Mouse (Mus musculus) adrenal gland, postnatal 14 days (tissue): Measurements from ENCODE around the gene Mark3. TPM values are rescaled to one million over a fixed set of nuclear protein-coding genes. Genes with fewer than 3 reads are reported as not detected.

Experiments used
- DNase-seq: peaks from one replicate; pipeline ENCODE4 v3.0.0; 2021; ENCODE audit warnings: mixed read lengths
- total RNA-seq: library from RNA; stranded (reverse); gene quantifications from 2 replicates; pipeline ENCODE4 v1.2.3, GENCODE M21; 2021

The Mark3 gene
- total RNA-seq, 1 experiment from 2014 or later = 98.3 TPM

DNA sequence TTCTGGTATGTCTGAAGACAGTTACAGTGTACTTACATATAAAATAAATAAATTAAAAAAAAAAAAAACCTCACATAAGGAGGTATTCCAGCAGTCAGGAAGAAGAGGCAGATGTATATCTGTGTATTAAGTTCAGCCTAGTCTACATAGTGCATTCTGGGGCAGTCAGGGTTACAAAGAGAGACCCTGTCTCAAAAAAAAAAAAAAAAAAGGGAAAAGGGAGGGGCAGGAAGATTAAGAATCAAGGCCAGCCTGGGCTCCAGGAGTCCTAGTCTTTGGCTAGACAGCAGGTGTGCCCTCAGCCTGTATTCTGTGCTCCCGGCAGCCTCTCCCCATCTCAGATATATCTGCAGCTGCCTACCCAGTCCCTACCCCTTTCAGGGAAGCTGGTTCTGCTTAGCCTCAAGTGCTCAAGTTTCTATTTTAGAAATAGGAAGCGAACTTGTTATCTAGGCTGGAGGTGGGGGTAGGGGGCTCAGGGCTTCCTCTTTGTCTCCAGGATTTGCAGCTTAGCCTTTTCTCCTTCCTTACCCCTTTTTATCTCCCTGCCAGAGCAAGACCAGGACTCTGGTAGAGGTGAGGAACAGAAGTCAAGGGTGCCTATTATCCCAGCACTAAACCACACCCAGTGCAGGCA lies 100.6 kb downstream of the Mark3 start:
- DNase-seq = no peak

DNA sequence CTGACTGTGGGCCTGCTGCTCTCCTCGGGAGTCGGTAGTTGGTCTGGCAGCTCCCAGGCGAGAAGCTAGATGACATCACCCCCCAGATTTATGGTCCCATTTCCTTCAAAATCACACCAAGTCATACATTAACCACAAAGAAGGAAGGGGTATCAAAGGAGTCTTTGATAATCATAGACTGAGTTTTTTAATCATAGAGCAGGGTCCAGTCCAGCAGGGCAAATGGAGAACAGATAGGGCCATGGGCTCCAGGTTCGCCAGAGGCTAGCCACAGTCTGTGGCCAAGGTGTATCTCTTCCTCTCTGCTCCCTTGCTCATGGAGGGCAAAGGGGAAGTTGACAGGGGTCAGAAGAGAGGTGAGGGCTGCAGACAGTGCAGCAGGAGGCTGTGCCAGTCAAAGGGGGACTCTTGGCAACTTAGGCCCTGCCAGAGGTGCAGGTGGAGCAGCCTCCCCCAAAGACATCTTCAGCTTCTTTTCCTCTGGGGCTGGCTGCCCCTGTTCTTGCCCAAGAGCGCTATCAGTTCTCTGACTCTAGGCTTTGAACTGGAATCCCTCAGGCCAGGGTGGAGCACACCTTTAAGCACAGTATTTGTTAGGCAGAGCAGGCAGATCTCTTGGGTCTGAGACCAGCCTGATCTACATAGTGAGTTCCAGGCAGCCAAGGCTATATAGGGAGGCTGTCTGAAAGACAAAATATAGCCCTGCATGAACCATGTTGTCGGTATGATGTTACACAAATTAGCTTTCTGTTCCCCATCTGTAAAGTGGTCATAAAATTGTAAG lies 101.7 kb downstream of the Mark3 start:
- no peak for DNase-seq

DNA sequence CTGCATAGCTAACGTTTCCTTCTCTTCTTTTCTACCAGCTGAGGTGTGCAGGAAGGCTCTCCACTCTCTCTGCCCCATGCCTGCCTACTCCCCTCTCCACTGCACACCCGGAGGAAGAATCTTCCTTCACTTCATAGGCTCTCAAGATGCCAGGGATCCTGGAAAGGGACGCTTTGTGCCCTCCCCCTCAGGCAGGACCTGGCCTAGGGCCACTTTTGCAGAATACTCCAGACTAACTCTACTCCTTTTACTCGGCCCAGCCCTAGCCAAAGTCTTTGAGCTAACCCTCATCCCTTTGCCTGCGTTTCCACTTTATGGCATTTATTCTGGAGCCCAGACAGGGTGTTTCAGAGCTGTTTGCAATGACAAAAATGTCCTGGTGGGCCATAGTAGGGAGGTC lies 103.1 kb downstream of the Mark3 start:
- DNase-seq = peak; percentile 55

DNA sequence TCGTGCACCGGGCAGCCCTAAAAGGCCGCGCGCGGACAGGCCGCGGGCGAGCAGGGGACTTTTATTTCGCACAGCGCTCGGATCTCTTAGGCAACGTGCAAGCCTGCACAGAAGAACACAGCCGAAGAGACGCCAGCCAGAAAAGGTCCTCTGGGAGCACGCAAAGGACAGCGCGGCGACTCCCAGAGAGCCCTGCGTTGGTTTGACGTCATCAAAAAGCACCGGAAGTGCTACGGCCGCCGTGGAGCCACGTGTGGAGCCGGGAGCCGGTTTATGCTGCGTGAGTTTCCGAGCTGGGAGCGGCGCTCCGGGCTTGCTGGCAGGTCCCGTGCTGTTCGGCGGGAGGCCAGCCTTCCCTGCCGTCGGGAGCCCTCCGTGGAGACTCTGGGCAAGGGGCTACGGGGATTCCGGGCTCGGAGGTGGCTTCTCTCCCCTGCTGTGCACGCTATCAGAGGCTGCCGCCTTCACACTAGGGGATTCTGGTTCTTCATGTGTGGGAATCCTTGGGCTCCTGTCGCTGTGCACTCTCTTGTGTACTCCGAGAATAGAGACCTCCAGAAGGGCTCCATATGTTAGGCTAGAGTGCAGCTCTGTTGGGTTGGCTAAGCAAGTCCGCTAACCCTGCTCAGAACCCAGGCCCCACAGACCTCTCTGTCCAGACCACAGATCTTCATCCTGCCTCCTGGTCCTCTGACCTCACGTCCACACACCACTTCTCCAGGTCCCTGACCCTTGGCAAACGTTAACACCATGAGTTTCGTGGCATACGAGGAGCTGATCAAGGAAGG lies 103.8 kb downstream of the Mark3 start, which contains the start of gene Trmt61a:
Gene Trmt61a (plus strand): TSS at position 224 of the 788 bp plus-strand sequence.
- peak; percentile 94 for DNase-seq

DNA sequence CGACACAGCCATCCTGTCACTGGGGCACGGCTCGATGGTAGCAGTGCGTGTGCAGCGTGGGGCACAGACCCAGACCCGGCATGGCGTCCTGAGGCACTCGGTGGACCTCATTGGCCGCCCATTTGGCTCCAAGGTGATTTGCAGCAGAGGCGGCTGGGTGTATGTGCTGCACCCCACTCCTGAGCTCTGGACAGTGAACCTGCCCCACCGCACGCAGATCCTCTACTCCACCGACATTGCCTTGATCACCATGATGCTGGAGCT lies 104.3 kb downstream of the Mark3 start:
- no peak for DNase-seq

DNA sequence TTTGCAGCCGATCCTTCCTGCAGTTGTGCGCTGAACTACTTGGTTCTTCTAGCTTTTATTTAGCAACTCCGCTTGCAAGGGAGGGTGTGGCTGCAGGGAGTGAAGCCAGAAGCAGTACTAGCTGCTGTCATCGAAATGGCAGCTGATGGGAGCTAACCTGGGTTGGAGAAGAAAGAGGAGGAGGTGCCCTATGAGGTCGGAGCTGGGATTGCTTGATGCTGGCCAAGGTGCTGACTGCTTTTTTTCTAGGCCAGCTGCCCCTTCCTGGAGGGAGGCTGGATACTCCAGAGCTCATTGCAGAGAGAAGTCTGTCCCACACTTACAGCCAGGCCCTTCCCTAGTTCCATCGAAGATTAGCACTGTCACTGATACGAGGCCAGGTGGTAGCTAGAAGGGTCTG lies 104.7 kb downstream of the Mark3 start:
- DNase-seq = no peak

DNA sequence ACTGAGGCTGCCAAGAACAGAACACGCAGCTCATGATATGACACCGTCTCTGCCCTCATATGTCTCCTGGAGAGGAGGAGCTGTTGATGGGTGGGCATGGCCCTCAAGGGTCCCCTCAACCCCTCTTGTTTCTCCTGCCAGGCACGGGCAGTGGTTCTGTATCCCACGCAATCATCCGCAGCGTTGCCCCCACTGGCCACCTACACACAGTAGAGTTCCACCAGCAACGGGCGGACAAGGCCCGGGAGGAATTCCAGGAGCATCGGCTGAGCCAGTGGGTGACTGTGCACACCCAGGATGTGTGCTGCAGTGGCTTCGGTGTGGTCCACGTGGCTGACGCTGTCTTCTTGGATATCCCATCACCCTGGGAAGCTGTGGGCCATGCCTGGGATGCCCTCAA lies 106.3 kb downstream of the Mark3 start:
- DNase-seq = no peak

DNA sequence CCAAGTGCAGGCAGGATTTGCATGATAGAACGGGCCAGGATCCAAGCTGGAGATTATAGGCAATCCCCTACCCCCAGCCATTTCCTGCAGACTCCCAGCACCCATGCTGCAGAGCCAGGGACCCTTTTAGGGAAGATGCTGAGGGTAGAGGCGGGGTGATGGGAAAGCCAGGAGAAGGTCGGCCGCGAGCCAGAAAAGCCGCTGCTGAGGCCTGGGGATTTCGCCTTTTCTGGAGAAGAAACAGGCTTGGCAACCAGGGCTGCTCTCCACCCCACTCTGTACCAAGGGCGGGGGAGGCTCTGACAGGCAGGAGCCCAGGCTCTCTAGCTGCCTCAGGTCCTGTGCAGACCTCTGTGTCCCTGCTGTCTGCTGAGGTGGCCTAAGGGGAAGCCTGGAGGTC lies 107.0 kb downstream of the Mark3 start:
- no peak for DNase-seq

DNA sequence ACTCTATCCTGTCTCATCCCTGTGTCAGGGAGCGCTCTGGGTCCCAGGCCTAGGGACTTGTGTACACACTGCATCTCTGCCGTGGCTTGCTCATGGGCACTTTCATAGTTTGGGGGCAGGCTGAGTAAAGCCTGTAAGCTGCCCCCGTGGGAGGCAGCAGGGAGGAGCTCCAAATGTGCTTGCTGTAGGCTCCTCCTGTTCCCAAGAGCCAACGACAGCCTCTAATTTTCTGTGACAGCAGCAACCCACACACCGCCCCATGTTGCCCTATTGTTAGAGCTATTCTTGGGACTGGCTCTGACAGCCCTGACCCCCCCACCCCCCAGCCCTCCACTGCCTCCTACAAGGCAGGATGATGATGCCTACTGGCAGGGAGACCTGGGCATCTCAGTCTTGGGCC lies 107.7 kb downstream of the Mark3 start:
- DNase-seq = no peak

DNA sequence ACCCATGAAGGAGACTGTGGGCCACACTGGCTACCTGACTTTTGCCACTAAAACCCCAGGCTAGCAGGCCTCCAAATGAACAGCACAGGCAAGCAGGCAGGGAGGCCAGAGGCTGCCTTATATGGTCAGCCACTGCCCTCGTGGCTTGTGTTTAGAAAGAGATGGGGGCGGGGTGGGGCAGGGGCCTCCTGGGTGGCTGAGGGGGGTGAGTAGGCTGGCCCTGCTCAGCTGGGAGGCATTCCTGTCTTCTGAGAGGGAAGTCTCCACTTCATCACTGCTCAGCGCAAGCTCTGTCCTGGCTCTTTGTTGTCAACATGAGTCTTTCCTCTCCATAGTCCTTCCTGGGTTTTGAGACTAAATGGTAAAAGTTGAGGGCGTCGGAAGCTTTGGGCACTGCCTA lies 108.5 kb downstream of the Mark3 start:
- no peak for DNase-seq

DNA sequence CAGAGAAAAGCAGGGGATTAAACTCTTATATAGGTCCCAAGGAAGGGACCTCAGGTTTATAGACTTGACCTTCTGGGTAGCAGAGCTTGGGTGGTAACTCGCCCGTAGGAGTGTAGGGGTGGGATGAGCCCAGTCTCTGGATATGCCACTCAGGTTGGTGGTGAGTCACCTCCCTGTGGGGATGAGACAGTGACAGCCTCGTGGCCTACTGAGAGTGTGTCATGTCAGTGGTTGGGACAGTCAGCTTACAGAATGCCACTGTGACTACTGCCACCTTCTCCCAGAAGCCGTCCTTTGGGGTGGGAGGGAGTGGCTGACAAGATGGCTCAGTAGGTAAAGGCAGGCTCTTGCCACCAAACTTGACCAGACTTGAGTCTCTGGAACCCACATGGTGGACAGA lies 112.1 kb downstream of the Mark3 start:
- DNase-seq = peak; percentile 47

DNA sequence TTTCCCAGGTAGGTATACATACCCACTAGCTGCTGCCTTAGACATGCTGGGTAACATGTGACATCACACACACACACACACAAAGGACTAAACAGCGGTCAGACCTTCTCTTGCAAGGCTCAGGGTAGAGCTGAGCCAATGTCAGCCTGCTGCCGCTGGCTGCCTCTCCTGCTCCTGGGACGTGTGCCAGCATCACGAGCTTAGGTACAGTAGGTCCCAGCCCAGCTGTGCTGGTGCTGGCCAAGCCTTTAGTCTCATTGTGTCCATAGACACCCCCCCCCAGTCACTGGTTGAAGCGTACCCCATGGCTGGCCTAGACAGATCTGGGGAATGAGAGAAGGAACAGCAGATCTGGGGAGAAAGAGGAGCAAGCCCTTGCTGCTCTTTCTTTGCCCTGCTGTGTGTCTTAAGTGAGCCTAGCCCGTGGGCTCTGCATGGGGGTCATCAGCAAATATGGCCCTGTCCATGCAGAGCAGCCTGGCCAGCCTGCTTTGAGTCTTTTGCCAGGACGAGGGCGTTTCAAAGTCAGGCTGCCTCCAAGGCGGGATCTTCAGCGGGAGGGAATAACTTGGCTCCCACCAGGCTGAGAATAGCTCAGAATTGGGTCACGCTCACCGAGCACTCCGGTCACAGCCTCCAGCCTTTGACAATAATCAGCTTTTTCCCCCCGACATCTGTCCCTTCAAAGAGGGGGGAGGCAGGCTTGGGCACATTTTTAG lies 113.2 kb downstream of the Mark3 start:
- peak; percentile 87 for DNase-seq

DNA sequence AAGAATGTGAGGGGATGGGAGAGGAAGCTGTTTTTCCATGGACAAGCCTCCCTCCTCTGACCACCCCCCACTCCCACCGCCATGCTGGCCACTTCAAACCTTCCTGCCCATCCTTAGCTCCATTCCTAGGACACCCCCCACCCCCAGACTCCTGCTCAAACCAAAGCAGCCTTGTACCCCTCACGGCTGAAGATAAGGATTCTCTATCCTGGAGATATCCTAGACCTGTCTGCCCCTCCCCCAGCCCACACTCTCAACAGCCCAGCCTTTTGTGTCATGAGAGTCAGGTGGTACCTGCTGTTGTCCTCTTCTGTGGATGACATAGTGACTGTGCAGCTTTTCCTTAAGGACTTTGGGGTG lies 113.7 kb downstream of the Mark3 start:
- DNase-seq = no peak

DNA sequence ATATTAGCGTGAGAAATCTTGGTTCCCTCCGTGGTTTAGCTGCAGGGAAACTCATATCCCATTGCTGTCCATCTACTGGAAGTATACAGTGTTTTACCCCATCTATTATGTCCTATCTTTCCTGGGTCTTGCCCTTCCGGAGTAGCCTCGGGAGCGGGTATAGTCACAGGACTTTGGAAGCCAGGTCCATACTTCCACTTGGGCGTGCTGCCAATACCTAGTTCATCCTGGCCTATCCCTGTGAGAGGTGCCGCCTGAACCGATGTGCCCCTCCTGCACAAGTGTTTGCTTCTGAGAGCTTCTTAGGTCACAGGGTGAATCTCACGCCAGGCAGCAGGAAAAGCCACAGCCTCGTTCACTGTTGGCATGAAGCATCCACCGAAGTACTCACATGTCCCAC lies 115.1 kb downstream of the Mark3 start:
- DNase-seq = no peak

DNA sequence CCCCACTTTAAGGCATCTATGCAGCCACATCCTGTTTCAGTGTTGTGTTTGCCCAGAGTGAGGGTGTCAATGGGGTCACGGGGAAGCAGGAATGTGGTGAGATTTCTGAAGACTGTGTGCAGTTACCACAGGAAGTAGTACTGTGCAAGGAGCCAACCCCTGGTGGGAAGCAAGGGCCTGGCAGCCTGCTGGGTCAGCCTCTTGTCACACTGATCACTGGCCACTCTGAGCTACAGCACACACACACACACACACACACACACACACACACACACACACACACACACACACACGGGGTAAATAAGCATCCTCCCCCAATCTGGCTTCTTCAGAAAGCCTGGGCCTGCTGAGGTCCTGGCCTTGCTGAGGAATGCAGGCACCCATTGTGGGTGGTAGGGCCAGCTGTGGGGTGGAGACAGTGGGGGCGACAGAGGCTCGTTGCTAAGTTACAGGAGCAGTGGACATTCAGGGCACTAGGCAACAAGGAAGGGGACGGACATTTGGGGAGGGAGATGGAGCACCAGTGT lies 117.1 kb downstream of the Mark3 start:
- DNase-seq = peak; percentile 46

DNA sequence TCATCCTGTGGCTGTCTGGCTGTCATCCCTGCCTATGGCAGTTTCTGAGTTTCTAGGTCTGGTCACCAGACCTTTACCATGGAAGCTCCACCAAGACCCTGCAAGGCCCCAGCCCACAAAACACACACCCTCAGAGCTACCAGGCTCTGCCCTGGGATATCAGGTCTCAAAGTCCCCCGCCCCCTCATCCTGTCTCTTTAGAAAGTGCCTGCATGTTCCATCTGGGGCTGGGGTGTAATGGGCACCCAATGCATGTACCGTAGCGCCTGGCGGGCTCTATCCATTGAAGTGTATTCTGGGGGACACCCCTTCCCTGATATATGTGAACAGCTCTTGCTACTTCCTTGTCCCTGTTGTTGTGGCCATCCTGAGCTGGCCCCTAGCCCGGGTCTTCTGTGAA lies 118.6 kb downstream of the Mark3 start:
- DNase-seq = no peak

DNA sequence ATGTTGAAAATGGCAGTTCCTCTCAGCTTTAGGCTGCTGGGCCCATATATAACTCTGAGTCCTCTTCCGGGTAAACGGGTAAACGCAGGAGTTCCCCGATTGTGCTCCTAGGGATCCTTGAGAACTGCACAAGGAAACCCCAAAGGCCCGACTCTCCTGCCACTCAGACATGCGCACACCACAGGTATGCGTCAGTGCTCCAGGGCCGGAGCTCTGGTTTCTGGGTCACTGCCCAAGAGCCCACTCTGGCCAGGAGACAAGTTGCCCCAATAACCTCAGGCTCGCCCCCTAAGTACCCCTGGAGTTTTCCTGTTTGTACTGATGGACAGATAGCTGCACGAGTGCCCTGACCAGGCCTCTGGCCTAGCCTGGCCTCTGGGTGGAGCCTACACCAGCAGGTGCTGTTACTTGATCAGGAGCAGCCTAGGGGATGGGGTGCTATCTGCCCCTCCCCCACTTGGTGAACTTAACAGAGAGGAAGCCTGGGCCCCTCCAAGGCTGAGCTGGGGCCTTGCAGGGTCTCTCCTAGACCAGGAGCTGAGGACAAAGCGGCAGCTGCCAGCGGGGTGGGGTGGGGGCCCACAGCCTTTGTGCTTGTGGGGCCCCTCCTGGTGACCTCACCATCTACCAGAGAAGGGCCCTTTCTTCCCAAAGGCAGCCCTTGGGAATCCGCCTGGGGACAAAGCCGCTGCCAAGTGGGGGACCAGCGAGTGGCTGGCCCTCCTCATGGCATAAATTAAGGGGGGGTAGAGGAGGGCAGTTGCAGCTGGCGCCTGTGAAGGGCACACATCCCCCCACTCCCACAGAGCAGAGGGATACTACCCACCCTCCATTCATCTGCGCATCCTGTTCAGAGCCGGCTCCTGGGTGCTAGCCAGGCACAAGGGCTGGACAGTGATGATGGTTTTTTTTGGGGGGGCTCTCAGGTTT lies 119.3 kb downstream of the Mark3 start:
- DNase-seq = no peak

DNA sequence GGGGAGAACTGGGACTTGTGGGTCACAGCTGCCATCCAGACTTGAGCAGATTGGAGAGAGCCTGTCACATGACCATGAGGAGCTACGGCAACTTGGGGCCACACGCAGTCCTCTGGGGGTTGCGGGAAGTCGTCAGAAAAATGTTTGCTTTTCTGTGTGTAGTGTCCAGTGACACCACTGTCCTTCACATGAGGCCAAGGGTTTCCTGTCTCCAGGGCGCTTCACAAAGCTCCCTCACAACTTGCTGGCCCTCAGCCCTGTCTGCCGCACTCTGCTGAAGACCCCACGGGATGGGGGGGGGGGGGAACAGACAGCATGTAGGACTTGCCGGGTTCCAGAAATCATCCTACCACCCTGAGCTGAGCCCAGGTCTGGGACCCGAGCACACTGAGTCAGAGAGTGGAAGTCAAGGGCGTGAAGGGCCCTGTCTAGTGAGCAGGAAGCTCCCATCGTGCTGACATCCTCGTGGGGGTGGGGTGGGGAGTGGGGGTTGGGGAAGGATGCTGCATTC lies 120.0 kb downstream of the Mark3 start:
- peak; percentile 59 for DNase-seq

DNA sequence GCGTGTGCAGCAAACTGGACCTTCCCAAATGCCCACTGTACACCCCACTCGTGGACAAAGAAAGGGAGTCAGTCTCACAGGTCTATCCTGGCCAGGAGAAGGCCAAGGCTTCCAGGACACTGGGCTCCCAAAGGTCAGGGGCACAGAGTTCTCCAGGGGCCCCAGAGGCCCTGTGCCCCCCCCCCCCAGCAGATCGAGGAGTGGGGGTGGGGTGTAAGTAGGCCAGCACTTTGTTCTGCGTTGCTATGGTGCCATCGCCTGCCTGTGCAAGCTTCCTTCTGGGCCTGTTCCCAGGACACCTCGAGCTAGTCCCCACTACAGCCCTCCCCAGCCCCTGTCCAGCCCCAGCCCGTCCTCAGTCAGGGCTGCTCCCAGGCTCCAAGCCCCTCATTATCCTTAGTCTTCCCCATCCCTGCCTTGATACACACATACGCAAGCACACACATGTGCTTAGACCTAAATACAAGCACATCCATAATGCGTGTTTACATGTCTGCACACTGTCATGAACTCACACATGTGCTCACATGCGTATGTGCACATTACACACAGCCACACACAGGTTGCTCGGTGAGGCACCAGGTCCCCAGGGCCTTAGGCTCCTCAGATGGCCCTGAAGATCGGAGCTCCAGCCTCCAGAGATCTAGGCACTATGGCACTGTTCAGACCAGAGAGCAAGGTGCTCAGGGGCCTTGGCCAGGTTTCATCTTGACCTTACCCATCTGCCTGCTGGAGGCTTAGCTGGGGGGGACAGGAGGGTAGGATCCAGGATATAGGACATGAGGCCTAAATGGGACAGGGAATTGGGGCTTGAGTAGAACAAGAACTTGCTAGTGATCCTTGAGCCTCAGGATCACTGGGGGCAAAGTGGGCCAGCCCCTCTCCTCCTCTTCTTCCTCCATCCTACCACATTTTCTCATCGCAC lies 120.8 kb downstream of the Mark3 start:
- DNase-seq = peak; percentile 63

DNA sequence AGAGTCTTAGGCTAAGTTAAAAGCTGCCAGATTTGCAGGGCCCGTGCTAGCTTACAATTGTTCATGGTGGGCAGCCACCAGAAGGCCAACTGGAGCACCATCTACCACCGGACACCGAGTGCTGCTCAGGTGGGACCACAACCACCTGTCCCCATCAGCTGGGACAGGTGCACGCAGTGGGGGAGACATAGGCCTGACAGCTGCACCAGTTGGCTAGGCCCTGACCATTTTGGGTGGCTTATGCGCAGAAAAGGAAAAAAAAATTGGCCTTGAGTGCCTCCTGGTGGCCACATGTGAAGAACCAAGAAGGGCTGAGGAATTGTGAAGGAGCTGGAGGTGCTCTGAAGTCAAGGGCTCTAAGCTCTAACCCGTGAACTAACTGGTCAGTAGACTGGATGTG lies 121.9 kb downstream of the Mark3 start:
- DNase-seq = peak; percentile 79
